Mouse (Mus musculus): ENCODE measurements around the gene Ppara.
"Not testable (repeated sequence)": the region's sequence is repeated elsewhere in the genome, so short reads cannot be mapped to it uniquely, and the experiment has no call there.

Gene Ppara

DNA sequence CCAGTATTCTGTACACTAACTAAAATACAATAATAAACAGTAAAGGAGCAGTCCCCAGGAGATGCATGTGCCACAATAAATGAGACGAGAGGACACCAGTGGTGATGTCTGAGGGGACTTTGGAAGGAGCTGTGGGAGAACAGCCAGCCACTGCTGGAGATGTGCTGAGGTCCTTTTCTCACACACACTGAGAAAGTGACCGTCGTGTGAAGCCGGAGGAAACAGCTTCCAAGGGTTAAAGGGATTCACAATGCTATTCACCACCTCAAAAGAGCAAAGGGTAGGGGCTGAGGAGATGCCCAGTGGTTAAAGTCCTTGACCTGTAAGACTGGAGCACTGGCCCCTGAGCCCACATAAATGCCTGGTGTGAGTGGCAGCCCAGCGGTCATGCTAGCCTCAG, 15.3 kb downstream of the Ppara start:
- in situ Hi-C loops (cut with MboI, MseI): no loop called here

GRCm38 (mm10) chr15:85752655-85753054, 17.9 kb downstream of the Ppara start:
- in situ Hi-C loops (cut with MboI, MseI): no loop called here

DNA sequence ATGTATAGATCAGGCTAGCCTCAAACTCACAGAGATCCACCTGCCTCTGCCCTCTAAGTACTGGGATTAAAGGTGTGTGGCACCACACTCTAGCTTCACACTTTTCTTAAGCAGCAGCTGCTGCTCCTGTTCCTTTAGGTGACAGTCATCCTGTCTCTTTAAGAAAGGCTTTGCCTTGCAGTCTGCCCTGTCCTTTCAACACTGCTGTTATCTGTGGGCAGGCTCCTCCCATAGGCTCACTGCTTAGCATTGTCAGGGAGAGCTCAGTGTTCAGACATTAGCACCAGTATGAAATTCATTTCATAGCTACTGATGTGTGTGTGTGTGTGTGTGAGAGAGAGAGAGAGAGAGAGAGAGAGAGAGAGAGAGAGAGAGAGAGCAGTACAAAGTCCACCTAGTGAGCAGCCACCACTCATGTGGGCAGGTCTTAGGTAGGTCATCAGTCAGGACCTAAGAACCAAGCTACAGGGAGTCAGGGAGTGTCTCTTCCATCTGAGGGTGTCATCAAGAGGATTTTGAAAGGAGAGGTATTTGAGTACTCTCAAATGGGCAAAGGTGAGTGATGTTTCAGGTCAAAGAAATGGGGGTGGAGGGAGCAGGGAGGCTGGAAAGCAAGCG, 19.4 kb downstream of the Ppara start:
- in situ Hi-C loops (cut with MboI, MseI): no loop called here

- in situ Hi-C loops (cut with MboI, MseI): no loop called here
Observed at GRCm38 (mm10) chr15:85755214-85755613, 20.4 kb downstream of the Ppara start.

DNA sequence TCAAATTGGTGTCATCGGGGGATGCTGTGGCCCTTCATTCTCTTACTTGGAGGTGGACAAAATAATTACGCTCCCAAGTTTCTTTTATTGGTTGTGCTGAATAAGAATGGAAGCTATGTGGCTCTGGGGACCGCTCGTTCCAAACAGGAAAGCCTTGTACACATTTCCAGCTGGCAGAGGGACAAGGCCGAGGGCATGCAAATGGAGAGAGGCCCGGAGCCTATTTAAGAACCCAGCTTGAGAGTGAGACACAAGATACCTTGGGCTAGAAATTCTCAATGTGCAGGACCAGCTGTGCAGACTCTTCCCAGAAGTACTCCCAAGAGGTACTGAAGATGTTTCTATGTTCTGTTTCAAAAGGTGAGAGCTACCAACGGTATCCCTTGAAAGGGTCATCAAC, 21.8 kb downstream of the Ppara start:
- in situ Hi-C loops (cut with MboI, MseI): no loop called here

- in situ Hi-C loops (cut with MboI, MseI): no loop called here
Observed at GRCm38 (mm10) chr15:85757768-85758167, 23.0 kb downstream of the Ppara start.

DNA sequence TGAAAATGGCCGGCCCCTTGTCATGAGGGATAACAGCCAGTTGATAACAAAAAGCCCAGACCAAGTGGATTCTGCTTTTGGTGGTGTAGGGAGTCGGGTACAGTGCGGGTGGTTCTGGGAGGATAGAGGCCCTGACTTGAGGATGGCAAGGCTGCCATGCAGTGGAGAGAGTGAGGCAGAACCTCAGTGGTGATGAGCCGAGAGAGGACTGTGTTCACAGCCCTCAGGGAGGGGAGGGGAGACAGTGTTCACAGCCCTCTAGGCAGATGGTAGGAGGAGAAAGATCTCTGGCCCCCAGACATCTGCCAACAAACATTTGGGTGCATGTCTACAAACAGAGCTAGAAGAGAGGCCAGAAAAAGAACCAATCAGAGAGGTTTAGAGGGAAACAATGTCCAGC, 28.0 kb downstream of the Ppara start:
- in situ Hi-C loops (cut with MboI, MseI): no loop called here

DNA sequence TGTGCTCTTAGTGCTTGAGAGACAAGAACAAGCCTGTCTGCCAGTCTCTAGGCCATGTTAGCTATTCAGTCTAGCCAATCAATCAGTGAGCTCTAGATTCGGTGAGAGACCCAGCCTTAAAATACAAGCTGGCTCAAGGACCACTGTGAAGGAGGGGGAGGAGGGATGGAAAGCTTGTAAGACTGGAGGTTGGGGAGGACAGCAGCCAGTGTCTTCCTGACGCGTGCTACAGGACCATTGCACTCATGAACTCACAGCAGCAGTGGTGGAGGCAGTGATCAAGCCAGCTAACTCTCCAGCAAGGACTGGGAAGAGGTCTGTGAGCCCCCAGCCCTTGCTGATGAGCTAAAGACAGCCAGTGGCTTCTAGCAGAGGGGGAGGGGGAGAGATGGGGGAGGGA, 30.2 kb downstream of the Ppara start:
- in situ Hi-C loops (cut with MboI, MseI): no loop called here

- in situ Hi-C loops (cut with MboI, MseI): no loop called here
Observed at GRCm38 (mm10) chr15:85766677-85767076, 31.9 kb downstream of the Ppara start.

DNA sequence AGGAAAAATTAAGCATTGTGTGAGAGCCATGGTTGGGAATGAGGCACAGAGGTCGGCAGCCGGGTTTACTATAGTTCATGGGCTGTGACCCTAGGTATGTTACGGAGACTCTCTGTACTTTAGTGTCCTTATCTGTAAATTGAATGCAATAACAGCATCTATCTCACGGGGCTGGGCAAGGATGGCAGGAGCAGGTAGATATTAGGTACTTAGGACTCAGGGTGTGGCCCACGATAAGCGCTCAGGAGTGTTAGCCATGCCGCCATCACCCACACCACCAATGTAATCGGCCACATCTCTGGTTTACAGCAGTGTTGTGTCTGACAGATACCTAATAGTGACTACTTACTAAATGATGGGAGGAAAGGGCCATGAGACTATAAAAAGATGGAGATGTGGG, 34.2 kb downstream of the Ppara start:
- in situ Hi-C loops (cut with MboI, MseI): no loop called here

DNA sequence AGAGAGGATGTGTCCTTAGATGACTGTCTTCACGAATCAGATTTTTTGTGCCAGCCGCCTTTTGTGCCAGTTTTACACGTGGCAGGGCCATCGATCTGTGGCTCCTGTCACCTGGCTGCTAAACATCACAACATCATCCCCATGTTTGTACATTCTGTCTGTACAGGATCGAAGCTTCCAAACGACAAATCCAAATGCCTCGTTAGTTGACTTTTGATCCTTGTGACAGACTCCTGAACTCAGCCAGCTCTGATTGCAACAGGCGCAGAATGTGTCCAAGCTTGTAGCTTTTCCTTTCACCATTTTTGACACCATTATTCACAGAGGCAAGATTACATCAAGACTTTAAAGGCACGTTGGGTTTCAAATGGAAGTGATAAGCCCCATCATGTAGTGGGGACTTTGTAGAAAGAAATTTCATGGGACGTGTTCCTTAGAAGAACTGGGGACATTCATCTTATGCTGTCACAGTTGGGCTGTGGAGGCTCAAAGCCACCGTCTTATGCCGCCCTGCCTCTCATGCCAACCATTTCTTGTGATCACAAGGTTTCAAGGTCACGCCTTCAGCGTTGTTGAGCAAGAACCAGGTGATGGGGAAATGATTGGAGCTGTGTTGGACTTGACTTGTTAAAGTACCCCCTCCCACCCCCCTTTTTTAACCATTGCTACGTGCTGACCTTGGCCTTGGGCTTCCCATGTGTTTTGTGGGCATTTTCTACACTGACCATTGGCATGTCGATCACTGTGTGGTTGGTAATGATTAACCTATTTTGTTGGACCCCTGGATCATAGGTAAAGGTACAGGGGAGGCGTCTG, 36.7 kb downstream of the Ppara start:
- in situ Hi-C loops (cut with MboI, MseI): no loop called here

DNA sequence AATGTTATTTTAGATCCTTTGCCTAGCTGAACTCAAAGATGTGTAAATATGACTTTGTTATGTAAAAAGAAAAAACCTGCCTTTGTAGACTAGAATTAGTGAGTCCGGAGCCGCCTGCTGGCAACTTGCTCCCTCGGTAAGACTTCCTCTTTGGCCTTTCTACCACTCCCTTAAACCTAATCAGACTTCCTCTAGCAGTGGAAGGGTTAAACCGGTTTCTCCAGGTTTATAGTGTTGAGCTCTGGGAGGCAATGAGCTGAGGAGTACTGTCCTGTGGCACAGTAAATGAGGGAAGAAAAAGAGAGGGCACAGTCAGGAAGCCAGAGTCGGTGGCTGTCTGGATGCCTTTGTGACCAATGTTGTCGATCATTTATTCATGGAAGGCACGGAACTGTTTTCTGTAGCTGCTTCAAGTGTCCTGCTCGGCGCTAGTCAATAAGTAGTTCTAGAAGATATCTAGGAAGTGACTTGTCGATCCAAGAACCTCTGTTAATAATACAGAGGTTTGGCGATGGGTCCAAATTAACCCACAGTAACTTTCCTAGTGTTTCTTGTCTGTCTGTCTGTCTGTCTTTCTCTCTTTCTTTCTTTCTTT, 37.5 kb downstream of the Ppara start:
- in situ Hi-C loops (cut with MboI, MseI): no loop called here

DNA sequence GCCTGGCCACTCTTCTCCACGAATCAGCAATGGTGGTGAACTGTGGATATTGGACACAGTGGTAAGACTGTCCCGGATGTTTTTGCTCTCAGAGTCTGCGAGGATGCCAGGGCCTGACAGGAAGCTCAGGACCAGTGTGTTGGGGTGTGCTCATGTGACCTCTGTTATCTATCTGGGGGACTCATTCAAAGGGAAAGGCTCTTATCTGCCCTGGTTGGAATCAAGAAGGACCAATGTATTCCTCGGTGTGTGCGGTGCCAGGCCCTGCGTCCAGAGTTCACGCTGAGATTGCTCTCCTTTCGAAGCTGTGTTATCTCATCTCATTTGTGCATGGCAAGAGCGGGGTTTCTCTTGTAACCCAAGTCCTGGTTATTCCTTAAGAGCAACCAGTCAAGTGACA, 39.6 kb downstream of the Ppara start:
- in situ Hi-C loops (cut with MboI, MseI): no loop called here

DNA sequence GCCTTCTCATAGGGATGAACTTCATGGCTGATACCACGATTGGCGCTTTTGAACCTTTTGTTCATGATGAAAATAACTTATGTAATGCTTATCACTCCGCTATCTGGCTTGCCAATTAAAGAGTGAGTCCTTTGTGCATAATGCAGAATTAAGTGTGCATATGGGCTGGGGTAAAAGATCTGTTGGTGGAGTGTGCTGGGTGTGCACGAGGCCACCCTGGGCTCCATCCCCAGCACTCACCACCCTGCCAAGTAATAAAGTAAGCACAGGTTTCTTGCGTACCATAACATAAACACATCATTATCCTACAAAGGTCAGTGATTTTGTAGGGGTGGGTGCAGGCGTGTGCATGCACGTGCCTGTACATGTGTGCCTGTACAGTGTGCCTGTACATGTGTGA, 40.2 kb downstream of the Ppara start:
- in situ Hi-C loops (cut with MboI, MseI): no loop called here

- in situ Hi-C loops (cut with MboI, MseI): no loop called here
Observed at GRCm38 (mm10) chr15:85776241-85776640, 41.5 kb downstream of the Ppara start.

DNA sequence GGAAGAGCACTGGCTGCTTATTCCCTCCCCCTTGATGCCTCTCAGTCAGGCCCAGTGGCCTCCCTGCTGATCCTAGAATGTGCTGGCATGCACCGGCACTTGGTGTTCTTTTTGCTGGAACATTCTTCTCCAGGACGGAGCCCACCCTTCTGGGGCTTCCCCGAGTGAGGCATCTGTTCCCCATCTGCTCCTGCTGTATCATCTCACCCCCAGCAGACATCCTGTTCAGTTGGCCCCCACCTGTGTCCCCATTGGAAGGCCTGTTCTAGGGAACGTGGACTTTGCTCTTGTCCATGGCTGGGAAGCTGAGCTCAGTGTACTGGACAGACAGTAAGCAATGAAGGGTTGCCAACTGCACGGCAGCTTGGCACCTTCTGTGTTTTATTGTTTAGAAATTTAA, 42.0 kb downstream of the Ppara start:
- in situ Hi-C loops (cut with MboI, MseI): no loop called here

- in situ Hi-C loops (cut with MboI, MseI): not testable (repeated sequence)
Observed at GRCm38 (mm10) chr15:85778891-85779290, 44.1 kb downstream of the Ppara start.

DNA sequence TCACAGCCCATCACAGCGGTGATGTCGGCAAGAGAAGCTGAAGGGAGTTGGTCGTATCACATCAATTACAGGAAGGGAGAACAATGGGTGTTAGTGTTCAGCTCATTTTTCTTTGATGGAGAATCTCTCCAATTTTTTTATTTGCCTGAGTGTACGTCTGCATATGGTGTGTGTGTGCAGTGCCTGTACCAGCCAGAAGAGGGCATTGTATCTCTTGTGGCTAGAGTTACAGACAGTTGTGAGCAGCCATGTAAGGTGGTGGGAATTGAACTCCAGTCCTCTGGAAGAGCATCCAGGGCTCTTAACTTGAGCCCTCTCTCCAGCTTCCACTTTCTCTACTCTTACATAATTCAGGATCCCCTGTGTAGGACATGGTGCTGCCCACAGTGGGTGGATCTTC, 48.4 kb downstream of the Ppara start:
- in situ Hi-C loops (cut with MboI, MseI): no loop called here

- in situ Hi-C loops (cut with MboI, MseI): no loop called here
Observed at GRCm38 (mm10) chr15:85784341-85784740, 49.6 kb downstream of the Ppara start.

- in situ Hi-C loops (cut with MboI, MseI): no loop called here
Observed at GRCm38 (mm10) chr15:85786711-85787110, 51.9 kb downstream of the Ppara start.

- in situ Hi-C loops (cut with MboI, MseI): no loop called here
Observed at GRCm38 (mm10) chr15:85787482-85787881, 52.7 kb downstream of the Ppara start.

- in situ Hi-C loops (cut with MboI, MseI): no loop called here
Observed at GRCm38 (mm10) chr15:85788051-85788450, 53.3 kb downstream of the Ppara start.

DNA sequence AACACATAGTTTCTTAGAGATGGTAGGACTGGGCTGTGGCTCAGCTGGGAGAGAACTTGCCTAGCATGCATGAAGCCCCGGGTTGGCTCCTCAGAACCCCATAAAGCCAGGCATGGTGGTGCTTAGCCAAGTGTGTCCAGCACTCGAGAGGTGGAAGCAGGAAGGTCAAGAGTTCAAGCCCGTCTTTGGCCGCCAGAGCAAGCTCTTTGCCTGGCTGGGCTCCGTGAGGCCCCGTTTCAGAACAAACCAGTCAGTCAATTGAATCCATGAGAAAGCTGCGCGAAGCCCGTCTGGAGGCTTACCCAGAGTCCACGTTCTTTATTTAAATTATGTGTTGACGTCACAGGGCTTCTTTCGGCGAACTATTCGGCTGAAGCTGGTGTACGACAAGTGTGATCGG, 53.9 kb downstream of the Ppara start:
- in situ Hi-C loops (cut with MboI, MseI): no loop called here

Data from T-helper 2 cell (primary cell).